Mouse (Mus musculus) CH12F3 (cell line): ENCODE data around the gene Chil4.
"Not testable (repeated sequence)": the region's sequence is repeated elsewhere in the genome, so short reads cannot be mapped to it uniquely, and the experiment has no call there.

Experiments
- in situ Hi-C: fragments of 300-500 bp; cut with MboI; formaldehyde crosslinking; loops from 2 replicates; pipeline ENCODE4 v1.14.3; 2020; ENCODE audit warnings: low sequenced_read_pairs

The Chil4 gene

GRCm38 (mm10) chr3:106219407-106219806, at the start of gene Chil4:
Gene Chil4, minus strand, starts transcription at chr3:106219507.
- in situ Hi-C loops: no loop called here

- in situ Hi-C loops: no loop called here
Measured at GRCm38 (mm10) chr3:106265854-106266253, 46.5 kb upstream of the Chil4 start.

GRCm38 (mm10) chr3:106264854-106265253, 45.5 kb upstream of the Chil4 start:
- in situ Hi-C loops: no loop called here

DNA sequence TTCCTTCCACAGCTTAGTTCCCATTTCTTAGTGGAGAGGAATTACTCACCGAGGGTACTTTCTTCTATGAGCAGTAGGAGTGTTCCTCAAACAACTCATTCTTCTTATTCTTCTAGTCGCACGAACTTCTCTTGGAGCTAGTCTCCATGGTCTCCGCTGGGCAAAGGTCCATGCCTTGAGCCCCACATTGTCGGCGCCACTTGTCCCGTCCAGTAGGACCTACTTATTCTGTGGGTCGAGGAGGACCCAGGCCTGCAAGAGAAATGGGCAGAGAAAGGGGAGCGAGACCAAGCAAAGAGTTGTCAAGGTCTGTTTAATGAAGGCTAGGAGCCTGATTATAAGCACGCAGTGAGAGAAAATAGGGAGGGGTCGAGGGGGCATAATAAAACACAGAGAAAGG, 37.8 kb upstream of the Chil4 start:
- in situ Hi-C loops: not testable (repeated sequence)

- in situ Hi-C loops: no loop called here
Measured at GRCm38 (mm10) chr3:106252719-106253118, 33.4 kb upstream of the Chil4 start.

- in situ Hi-C loops: not testable (repeated sequence)
Measured at GRCm38 (mm10) chr3:106250763-106251399, 31.6 kb upstream of the Chil4 start.

DNA sequence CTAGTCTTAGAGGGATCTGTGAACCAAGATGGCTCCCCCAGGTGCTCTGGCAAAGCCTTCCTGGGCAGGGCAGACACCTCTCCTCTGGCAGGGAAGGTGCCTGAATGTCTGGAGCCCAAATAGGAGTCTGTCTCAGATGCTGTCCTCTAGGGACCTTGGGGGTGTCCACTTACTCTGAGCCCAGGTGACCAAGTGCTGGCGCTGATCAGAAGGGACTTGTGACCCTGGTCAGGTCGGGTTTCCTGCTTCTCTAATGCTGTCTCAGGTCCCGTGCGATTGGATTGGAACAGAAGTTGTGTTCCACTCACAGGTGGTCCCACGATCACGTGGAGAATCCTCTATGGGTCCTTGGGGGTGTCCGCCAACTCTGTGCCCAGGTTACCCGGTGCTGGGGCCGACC, 28.1 kb upstream of the Chil4 start:
- in situ Hi-C loops: not testable (repeated sequence)

GRCm38 (mm10) chr3:106240210-106240609, 20.9 kb upstream of the Chil4 start:
- in situ Hi-C loops: not testable (repeated sequence)

DNA sequence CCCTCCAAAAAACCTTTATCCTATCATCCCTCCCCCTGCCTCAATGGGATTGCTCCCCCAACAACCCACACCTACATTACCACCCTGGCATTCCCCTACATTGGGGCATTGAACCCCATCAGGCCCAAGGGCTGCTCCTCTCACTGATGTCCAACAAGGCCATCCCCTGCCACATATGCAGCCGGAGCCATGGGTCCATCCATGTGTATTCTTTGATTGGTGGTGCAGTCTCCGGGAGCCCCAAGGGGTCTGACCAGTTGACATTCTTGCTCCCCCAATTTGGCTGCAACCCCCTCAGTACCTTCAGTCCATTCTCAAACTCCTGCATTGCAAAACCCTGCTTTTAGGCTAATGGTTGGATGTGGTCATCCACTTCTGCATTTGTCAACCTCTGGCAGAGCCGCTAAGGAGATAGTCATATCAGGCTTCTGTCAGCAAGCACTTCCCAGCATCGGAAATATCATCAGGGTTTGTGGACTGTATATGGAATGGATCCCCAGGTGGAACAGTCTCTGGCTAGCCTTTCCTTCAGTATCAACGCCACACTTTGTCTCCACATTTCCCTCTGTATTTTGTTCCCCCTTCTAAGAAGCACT, 20.0 kb upstream of the Chil4 start:
- in situ Hi-C loops: no loop called here

- in situ Hi-C loops: not testable (repeated sequence)
Measured at GRCm38 (mm10) chr3:106223391-106223790, 4.1 kb upstream of the Chil4 start.

DNA sequence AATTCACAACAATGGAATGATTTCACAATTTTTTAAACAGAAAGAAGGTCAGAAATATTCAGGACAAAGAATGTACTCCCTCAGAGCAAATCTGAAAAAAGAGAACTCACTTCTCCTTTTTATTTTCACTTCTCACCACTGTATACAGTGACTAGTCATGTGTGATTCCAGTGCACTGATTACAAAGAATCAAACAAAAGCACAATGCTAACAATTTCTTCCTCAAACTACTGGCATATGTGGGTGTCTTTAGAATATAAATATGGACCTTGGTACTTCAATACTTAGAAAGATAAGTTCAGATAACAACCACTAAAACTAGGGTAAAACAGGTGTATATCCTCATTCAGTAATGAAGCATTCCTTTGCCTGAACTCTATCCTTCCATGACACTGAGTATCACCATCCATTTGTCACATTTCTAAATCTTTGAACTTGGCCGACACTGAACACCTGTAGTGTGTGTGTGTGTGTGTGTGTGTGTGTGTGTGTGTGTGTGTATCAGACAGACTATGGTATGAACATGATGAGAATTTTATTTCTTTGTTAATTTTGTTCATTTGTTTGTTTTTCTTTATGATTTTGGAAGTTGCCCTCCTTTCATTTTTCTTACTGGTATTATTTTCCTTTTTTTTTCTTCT, 2.4 kb upstream of the Chil4 start:
- in situ Hi-C loops: no loop called here

DNA sequence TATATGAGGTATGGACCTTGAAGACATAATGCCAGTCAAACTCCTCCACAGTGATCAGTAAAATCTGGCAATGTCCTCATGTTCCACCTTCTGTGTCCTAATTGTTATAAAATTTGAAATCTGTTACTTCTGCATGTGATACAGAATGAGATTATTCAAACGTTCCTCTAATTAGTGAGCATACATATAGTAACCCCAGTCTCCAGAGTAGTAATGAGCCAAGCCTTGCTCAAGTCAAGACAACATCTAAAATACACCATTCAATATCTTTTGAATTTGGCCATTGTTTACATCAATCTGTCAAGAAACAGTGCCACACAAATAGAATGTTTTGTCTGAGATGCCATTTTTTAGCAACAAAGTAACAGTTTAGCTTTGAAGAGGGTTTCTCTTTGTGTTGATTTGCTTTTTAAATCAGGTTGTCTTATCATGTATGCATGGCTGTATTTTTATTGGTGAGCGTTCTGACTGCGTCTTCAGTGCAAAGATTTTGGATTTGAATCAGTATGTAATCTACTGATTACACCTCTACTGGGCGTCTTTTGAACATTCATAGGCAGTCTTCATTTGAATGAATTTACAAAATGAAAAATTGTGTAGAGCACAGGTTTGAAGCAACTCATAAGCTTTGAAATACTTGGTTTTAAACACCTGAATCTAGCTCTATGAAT, 888 bp downstream of the Chil4 start:
- in situ Hi-C loops: not testable (repeated sequence)

GRCm38 (mm10) chr3:106198030-106198429, 21.3 kb downstream of the Chil4 start:
- in situ Hi-C loops: not testable (repeated sequence)

GRCm38 (mm10) chr3:106197246-106197645, 22.1 kb downstream of the Chil4 start:
- in situ Hi-C loops: not testable (repeated sequence)

GRCm38 (mm10) chr3:106196276-106196675, 23.0 kb downstream of the Chil4 start:
- in situ Hi-C loops: no loop called here

- in situ Hi-C loops: no loop called here
Measured at GRCm38 (mm10) chr3:106195486-106195885, 23.8 kb downstream of the Chil4 start.

GRCm38 (mm10) chr3:106187991-106188390, 31.3 kb downstream of the Chil4 start:
- in situ Hi-C loops: no loop called here

DNA sequence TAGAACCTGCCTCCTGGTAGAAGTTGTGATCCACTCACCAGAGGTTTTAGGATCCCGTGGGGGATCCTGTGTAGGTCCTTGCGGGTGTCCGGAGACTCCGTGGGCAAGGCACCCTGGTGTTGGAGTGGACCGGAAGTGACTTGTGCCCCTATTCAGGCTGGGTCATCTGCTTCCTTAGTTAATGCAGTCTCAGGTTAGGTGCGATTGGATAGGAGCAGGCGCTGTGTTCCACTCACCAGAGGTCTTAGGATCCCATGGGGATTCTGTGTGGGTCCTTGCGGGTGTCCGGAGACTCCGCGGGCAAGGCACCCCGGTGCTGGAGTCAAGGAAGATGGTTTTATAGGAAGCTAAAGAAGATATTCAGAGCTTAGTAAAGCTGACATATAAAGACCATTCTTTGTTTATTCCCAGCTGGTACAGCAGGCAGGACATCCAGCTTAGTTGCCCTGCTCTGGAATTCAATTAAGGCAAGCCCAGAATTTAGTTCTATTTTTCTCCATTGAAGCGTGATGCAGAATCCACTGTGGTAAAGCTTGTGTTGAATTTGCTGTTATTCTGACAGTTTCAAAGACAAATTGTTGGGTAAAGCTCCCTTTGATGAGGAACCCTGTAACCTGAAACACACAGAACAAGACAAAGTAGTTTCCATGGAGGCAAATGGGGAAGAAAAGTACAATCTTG, 41.7 kb downstream of the Chil4 start:
- in situ Hi-C loops: no loop called here

GRCm38 (mm10) chr3:106174971-106175370, 44.3 kb downstream of the Chil4 start:
- in situ Hi-C loops: not testable (repeated sequence)

GRCm38 (mm10) chr3:106172506-106172905, 46.8 kb downstream of the Chil4 start:
- in situ Hi-C loops: not testable (repeated sequence)

DNA sequence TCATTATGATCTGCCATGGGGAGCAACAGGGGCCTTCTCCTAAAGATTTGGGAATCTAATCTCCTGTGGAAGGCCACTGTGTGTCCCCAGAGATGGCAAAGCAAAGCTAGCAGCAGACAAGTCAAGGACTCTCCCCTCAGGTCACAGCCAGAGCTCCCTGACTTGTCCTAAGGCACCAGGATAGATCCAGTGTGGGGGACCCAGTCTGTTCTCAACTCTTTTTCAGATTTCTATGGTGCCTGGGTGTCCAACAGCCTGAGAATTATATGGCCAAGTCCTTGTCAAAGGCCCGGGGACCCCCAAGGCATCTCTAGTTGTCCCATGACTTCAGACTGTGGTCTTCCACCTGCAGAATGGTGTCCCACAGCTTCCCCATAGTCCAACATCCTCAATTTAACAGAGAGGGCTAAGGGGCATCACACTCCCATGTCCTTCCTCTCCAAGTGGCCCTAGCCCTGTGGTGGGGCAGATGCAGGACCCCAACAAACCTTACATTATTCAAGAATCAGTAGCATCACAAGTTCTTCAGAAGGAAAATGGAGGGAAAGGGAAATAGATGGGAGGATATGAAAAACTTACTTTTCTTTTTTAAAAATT, 48.1 kb downstream of the Chil4 start:
- in situ Hi-C loops: no loop called here
